Mouse (Mus musculus) megakaryocyte-erythroid progenitor cell, adult 5-6 weeks (primary cell): ENCODE measurements around the gene Pappa. TPM values are rescaled to one million over a fixed set of nuclear protein-coding genes. Genes with fewer than 3 reads are reported as not detected.

Source experiments
- ATAC-seq: replicated peaks from 2 replicates; pipeline ENCODE4 v1.8.0; 2016; ENCODE audit warnings: mild to moderate bottlenecking, inconsistent platforms; ENCODE audit not compliant: severe bottlenecking, poor library complexity, low FRiP score, low TSS enrichment
- total RNA-seq, 2 experiments: library from RNA; stranded (forward) in 1 of 2; stranded (reverse) in 1 of 2; fragments of 200-1000, 215-1000 nt in 1 of 2; fragments of >200 nt in 1 of 2; fragmentation: Nextera tagmentation in 1 of 2; gene quantifications; 2 replicates each; pipeline ENCODE4 v1.2.3; 2014 to 2017

Gene Pappa
- not detected in 2 replicates for total RNA-seq (2014; fragmentation: Nextera tagmentation)
- 0.11 TPM in 1 of 2 replicates, not detected in the other for total RNA-seq (2017)

DNA sequence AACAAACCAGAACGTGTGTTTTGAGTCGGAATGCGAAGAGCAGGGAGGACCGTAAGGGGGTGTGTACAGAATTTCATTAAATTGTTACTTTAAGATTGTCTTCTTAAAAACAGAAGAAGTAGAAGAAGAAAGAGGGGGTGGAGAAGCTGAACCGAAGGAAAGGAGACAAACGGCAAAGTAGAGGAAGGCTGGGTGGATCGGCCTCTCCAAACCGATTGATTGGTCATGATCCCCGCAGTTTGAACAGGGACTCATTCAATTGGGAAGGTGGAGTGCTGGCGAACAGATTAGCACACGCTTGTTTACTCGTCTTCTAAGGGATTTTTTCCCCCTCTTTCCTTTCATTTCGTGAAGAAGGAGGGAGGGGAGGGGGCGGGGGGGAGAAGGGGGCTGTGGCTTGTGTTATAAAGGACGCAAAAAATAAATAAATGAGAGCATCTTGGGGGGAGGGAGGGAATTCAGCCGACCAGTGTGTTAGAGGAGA, at the start of gene Pappa:
Gene Pappa, plus strand, starts transcription at position 434 of the 484 bp plus-strand sequence.
- ATAC-seq, result no peak

DNA sequence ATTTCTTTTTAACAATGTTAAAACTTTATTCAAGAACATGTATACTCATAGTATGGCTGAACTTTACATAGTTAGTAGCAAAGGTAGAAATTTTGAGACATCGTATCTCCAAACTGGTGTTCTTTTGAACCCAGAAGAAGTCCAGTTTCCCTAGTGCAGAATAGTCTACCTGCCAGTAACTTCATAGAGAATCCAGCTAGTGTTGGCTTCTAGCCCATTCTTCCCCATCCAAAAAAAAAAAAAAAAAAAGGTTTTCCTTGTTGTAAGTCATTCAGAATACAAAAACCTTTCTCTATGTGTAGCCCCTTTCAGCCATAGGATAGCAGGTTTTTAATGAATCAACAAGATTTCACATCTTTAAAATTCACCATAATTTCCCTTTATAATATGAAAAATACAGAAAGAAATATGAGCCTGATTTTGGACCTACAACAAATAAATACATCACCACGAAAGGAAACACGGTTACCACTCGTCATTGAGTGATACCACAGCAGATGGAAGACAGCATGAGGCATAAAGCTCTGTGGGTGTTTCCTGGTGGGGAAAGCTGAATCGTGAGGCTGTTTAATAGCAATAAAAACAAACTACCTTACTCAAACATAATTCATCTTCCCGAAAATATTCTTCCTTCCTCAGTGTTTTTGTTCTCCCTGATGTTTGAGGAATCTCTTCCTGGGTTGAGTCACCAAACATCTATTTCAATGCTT, 45.9 kb upstream of the Pappa start:
- ATAC-seq, result no peak

DNA sequence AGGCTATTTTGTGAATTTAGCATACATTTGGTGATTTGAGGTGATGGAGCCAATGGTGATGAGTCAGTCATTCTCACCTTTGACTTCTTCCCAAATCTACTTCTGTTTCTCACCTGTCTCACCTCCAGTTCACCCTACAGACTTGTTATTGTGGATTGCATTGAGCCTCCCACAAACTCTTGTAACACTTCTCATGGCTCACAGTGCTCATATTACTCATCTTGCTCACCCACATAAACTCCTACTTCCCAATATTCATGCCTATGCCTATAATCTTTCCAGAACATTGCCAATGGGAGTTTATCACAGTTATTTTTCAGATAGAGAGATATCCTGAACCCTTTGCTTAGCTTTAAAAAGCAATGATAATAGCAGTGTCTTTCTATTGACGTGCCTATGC, 37.1 kb upstream of the Pappa start:
- ATAC-seq, result no peak

DNA sequence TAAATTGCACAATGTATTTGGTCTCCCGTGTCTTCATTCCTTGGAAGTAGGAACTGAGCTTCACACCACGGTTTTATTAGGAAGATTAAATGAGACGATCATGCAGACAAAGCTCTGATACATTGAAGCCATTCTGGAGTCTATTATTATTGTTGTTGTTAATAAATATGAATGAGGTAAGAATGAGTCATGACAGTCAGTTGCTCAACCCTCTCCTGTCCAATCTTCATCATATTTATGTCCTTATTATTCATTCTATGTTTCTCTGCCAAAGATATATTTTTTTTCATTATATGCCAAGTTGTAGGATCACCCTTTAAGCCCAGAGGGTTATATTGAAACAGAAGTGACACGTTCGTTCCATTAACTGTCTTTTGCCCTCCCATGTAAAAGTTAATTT, 36.4 kb upstream of the Pappa start:
- ATAC-seq, result no peak

DNA sequence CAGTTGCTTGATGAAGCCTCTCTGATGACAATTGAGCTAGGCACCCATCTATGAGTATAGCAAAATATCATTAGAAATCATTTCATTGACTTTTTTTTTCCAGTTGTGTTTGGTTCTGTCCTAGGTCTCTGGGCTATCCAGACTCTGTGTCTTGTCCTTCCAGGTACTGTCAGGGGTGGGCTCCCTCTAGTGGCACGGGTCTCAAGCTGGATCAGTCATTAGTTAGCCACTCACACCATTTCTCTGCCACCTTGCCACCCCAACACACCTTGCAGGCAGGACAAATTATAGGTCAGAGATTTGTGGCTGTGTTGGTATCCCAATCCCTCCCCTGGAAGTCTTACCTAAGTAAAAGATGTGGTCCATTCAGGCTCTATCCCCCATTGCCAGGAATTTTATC, 31.8 kb upstream of the Pappa start:
- no peak for ATAC-seq

DNA sequence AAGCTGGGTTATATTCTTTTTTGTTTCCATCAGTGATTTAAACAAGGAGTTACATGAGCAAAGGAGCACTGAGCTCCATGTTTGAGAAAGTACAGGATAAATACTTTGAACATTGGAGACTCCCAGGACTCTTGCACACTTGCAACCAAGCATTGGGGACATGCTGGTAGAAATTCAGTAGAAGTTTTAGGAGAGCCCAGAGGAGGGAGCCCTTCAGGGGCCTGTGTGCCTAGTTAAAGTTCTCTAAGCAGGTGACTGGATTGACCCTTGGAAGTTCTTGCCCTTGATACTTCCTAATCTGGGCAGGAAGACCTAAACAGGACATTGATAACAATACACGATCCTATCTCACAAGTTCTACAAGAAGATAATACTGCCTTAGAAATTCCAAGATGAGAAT, 3.6 kb upstream of the Pappa start:
- no peak for ATAC-seq

DNA sequence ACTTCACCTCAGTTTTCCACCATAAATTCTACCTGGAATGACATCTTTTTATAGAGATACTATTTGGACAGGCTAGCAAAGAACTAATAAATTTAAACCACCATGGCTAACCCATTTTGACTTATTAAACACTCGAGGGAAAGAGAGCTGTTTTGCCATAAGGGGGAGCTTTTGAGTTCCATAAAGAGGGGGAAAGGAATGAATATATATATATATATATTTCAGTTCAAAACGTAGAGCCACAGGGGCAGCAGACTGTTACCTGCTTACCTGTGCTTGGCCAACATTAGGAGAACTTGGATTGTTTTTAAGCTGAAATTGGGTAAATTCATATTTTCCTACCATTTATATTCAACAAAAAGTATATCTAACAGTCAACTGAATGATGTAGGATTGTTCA, 1.1 kb upstream of the Pappa start:
- ATAC-seq, result no peak

DNA sequence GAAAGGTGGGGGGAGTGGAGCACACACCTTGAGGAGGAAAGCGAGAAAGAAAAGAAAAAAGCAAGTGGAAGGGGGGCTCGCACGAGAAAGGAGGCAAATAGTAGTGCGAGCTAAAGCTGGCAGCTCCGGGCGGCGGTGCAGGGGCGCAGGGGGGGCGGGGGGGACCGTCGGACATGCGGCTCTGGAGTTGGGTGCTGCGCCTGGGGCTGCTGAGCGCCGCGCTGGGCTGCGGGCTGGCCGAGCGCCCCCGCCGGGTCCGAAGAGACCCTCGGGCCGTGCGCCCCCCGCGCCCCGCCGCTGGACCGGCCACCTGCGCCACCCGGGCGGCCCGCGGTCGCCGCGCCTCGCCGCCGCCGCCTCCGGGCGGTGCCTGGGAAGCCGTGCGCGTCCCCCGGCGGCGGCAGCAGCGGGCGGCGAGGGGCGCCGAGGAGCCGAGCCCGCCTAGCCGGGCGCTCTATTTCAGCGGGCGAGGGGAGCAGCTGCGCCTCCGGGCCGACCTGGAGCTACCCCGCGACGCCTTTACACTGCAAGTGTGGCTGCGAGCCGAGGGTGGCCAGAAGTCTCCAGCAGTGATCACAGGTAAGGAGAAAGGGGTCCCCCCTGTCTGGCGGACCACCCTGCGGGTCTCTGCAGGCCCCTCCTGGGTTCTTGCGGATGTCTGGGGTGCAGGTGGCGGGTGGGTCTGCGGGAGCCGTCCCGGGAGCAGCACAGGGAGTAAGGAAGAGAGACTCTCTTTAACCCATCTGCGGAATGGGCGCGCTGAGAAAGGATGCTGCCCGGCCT, 586 bp downstream of the Pappa start:
- no peak for ATAC-seq

DNA sequence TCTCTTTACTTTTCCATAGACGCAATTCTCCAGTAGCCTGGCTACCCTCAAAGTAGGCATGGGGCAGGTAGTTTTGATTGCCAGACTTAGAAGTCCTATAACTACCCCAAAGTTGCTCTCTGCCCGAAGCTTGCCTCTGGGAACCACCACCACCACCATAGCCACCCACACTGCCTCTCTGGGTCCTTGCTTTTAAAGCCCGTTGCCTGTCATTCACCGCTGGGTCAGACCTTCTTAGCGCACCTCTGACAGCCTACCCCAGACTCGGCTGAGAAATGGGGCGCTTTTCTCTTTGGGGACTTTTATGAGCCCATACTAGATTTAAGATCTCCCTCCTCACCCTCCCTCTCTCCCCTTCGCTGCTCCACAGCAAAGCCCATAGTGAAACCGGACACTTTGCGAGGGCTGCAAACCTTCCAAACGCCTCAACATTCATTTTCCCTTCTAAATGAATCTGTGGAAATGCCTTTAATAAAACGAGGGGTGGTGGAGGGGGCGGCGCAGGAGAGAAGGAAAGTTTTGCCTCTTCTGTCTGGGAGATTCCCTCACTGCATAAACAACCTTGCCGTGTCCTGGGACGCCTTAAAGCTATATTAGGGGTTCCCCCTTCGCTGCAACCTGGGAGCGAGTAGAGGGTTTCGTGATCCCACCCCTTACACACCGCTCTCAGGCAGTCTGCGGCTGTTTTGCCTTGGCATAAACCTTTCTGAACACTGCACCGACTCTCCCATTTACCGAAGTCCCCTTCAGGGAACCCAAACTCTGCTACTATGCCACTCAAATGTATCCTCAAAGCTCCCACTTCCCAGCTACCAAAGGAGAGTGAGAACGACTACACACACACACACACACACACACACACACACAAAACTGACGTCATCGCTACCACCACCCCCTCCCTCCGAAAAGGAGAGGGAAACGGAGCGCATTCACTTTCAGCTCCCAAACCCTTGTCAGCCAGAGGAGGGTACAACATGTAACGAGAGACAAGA, 1.7 kb downstream of the Pappa start:
- no peak for ATAC-seq

DNA sequence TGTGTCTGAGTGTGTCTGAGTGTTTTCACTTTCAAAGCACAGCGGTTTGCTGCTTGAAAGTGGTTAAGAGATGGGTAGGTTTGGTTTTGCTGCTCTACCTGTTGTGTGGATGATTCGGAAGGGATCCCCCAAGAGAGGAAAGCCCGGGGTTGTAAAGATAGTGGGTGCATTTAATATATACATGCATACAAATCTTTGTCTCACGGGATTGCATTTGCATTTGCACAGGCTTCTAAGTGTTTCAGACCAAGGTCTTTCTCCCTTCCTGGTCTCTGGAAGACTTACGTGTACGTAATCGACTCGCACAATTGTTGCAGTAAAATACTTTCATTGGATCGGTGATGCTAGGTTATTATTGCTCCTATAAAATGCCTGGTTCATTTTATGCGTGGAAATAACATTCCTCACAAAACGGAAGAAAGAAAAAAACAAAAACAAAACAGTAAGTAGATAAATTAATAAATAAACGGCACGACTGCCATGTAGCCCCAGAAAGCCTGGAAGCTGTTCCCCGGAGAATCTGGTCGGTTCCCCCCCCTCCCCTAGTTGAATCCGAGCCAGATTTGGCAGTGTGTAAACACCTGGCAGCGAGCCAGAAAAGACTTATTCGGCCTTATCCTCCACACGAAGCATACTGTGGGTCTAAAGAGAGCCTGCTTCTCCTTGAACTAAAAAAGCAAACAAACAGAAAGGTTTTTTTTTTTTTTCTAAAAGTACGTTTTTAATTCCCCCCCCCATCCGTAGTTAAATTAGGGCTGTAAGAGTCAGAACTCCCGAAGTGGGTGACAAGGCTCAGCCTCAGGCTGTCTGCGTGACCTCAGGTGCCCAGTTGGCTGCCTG, 2.7 kb downstream of the Pappa start:
- ATAC-seq, result no peak

DNA sequence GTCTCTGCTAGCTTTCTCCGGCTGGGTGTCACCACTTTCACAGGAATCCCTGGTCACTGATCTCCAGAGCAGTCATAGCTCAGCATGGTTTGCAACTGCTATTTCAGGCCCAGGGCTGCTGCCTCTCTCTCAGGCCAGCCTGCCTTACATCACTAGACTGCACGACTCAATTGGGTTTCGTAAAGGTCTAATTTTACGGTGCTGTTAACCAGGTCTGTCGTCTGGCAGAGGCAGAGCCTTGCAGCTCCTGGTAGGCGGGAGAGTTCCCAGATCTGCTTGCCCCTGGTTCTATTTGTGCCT, 3.3 kb downstream of the Pappa start:
- no peak for ATAC-seq

DNA sequence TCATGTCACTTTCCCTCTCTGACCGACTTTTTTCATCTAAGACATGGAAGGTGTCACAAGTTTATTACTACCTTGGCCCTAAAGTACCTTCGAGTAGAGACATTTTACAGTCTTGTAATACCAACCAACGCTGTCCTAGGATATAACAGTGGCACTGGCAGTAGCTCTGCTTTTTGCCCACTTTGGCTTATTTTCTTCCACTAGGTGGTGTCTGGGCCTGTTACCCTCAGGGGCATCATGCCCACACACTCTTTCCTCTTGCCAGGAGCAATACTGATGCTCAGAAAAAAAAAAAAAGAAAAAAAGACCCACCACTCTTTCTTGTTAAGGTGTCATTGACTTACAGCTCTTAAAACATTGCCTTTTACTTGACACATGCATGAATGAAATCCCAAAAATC, 8.7 kb downstream of the Pappa start:
- no peak for ATAC-seq

DNA sequence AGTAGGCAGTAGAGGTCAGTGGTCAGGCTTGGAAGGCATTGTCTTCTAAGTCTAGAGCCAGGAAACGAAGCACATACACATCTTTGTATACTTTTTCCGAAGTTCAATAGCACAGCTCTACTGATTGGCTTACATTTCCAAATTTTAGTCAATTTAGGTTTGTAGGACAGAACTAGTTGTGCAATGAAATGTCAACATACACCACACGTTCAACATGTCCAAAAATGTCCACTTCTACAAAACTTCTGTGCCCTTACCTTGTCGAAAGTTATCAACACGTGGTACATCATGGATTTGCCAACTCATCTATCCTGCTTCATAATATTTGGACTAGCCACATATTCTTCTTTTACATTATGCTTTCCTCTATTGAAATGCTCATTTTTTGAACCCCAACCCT, 10.4 kb downstream of the Pappa start:
- no peak for ATAC-seq

DNA sequence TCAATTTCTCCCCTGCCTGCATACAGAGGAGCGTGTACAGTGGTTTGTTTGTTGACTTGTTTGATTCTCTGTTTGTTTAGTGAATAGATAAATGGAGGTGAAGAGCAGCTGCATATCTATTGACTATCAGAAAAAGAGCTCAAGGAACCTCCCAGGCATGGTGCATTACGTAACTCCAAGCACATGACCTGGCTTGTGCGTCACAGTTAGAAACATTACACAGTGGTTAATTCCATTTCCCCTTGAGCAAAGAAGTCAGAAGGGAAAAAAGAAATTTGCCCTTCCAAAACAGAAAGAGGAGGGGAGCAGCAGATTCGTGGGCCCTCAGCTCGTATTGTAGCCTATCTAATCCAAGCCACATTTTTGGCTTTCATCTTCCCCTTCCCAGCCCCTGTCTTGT, 11.1 kb downstream of the Pappa start:
- ATAC-seq, result no peak

DNA sequence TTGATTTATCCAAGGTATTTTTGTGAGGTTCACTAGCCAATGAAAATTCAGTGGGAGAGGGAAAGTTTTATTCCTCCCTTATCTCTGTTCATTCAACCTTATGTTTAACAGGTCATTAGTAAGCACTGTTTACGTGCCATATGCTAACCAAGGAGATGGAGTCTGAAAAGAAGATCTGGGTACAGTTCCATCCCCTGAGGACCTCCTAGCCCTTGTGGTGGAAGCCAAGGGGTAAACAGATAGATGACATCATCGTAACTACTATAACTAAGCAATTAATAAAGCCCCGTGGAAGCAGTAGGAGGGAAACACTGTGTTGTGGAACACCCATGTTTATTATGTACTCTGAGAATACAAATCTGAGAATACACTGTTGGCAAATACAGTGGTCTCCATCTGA, 12.6 kb downstream of the Pappa start:
- no peak for ATAC-seq

DNA sequence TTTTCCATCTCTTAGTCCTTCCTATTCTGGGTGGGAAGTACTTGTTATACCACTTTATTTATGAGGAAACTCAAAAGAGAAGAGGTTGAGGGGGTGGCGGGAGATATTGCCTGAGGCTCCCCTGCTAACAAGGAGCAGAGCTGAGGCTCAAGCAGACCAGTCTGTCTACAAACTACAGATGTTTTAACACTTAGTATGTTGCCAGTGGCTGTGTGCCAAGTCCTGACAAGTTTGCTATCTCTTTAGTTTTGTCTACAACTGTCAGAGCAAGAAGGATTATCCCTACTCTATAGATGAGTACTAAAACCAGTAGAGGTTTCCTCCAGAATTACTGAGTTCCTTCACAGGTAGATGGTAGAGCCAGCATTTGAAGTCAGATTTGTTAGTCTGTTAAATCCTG, 23.0 kb downstream of the Pappa start:
- no peak for ATAC-seq

DNA sequence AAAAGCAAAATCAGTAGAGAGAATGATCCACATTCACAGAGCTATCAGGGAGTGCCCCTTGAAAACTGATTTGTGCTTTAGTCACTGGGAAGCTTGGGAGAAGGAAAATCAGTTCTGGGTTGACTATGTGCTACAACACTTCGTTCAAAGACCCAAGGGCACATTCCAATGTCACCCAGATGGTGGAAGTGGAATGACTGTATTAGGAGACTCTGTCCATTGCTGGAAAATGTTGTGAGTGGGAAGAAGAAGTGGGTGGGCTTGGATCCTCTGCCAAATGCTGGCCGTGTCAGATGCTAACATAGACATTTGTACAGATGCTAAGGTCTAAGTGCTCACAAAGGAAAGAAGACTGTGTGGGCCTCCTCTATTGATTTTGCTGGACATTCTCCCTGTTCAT, 29.6 kb downstream of the Pappa start:
- ATAC-seq, result no peak

DNA sequence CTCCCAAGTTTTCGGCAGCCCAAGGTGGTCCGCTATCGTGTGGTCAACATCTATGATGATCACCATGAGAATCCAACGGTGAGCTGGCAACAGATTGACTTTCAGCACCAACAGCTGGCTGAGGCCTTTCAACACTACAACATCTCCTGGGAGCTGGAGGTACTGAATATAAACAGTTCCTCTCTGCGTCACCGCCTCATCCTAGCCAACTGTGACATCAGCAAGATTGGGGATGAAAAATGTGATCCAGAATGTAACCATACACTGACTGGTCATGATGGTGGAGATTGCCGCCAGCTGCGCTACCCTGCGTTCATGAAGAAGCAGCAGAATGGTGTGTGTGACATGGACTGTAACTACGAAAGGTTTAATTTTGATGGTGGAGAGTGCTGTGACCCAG, 32.3 kb downstream of the Pappa start:
- ATAC-seq, result no peak

DNA sequence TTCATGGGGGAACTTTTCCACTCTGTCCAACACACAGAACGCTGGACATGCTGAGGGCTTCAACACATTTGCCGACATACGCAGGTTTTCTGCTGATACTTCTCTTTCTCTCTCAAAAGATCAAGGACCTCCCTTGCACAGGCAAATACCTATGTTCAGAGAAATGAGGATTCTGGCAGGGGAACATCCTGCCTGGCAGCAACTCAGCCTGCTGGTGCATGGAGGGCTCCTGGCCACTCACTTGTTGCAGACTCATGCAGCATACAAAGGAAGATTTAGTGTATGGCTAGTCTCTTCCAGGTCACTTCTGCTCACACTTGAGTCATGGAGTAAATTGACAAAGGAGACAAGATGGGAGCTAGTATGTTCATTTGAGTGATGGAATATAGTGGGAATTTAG, 34.7 kb downstream of the Pappa start:
- no peak for ATAC-seq
